In the genomic region with DNA sequence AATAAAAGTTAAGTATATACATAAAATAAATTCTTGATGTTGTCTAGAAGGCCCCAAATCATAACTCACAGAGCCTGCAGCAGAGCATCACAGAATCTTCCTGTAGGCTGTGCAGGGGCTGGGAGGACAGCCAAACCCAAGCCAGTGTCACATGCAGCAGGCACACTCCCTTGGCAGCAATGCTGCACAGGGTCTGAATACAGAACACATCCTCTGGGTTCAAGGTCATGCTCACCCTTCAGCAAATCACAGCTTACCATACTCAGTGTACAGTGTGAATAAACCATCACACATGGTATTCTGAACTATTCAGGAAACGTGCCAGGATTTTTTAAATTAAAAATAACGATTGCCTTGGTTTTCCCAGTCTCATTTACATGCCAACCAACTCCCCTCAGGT, we compare ENCODE assay signal across 9 mouse cellular contexts. TPM values are rescaled to one million over a fixed set of nuclear protein-coding genes. Genes with fewer than 3 reads are reported as not detected.
A peak's percentile ranks its signal among the peaks of the same experiment; 100 is the strongest.
DNase-seq lines count a peak whose midpoint lies in the region; ATAC-seq lines count a peak whose summit lies in the region.
"Had no signal": no experiment of that assay in that cellular context is flagged by ENCODE, and none has a peak within 500 bp of the region (broad histone marks: within the 10 kb centered on the region; RNA-seq: fewer than 3 reads in every experiment).

No protein-coding gene starts in this region.

- no peak overlapping the region for H3K4me3 ChIP-seq in intestine, embryonic 15.5 days (replicated peaks)

- H3K9me3 ChIP-seq in intestine, embryonic 15.5 days, result no peaks in the 10 kb centered on the region
- H3K9me3 ChIP-seq: G1E had no signal

- no peaks in the 10 kb centered on the region for H3K36me3 ChIP-seq in intestine, embryonic 15.5 days
- H3K36me3 ChIP-seq: G1E had no signal

- peak; percentile 33 to 44 for DNase-seq in layer of hippocampus, adult 18-20 months (ENCODE audit: low spot score in 2 of 2)
- DNase-seq in layer of hippocampus, adult 9-10 months (ENCODE audit: low spot score), result no peak
- DNase-seq in adrenal gland, postnatal 36 days, result peak; percentile 65 to 76
- DNase-seq in gastrocnemius, postnatal 25 days, result peak; percentile 37
- DNase-seq in lung, postnatal 14 days, result peak; percentile 28
- DNase-seq in urinary bladder, postnatal 14 days (ENCODE audit: low spot score), result no peak
- no peak for DNase-seq in thymus, postnatal 4 days

- no peaks in the 10 kb centered on the region for H3K27me3 ChIP-seq in intestine, embryonic 15.5 days (replicated peaks)

- WGBS in intestine, embryonic 15.5 days, result 31% methylated on average over 2 of the region's 2 CpGs

- H3K4me2 ChIP-seq in intestine, embryonic 15.5 days (replicated peaks), result no peak overlapping the region

- H3K27ac ChIP-seq in intestine, embryonic 15.5 days, result peak overlapping the region; percentile 46; the same call in 1 of the 2 replicates

- ATAC-seq in intestine, embryonic 15.5 days, result peak; percentile 61

- no peak overlapping the region for H3K9ac ChIP-seq in intestine, embryonic 15.5 days

- H3K4me1 ChIP-seq in intestine, embryonic 15.5 days (replicated peaks), result peaks cover 32% of the 10 kb centered on the region

RNA-seq across cellular contexts. Expression of a gene that starts 52.7 kb away (rescaled TPM):
- total RNA-seq in layer of hippocampus, adult 18-20 months (2021), result 100 to 1,000 TPM; 238 to 245 TPM
- total RNA-seq in adrenal gland, postnatal 36 days (2021), result 10 to 100 TPM; 54.4 to 64.7 TPM
- 10 to 100 TPM; 63.8 to 81.0 TPM for total RNA-seq in gastrocnemius, postnatal 25 days (2021)
- 42.6 and 44.8 TPM in 2 replicates for polyA plus RNA-seq in intestine, embryonic 15.5 days (2015; fragmentation: Nextera tagmentation; extraction: Ambion mirVana)

Comparison
In these comparisons a context has a peak if more than half of its experiments do, and no peak if none do; other contexts are left out.
1. DNase-seq: peak in layer of hippocampus, adult 18-20 months (2 of 2), adrenal gland, postnatal 36 days (2 of 2), gastrocnemius, postnatal 25 days (single experiment) and lung, postnatal 14 days (single experiment); none in layer of hippocampus, adult 9-10 months (single experiment), urinary bladder, postnatal 14 days (single experiment) and thymus, postnatal 4 days (single experiment).